Comparison of ENCODE assay signal across 9 mouse cellular contexts in genomic region chr3:89484766-89485524, GRCm38 (mm10). TPM values are rescaled to one million over a fixed set of nuclear protein-coding genes. Genes with fewer than 3 reads are reported as not detected.
DNase-seq lines count a peak whose midpoint lies in the region; ATAC-seq and TF ChIP-seq lines count a peak whose summit lies in the region.
"Had no signal": no experiment of that assay in that cellular context is flagged by ENCODE, and none has a peak within 500 bp of the region (broad histone marks: within the 10 kb centered on the region; RNA-seq: fewer than 3 reads in every experiment).

No protein-coding gene starts in this region.

- DNase-seq in ES-E14 (ENCODE audit: low read depth, low spot score): peak; percentile 77
- DNase-seq in cerebellum, adult 11-12 months: peak; percentile 13
- peak; percentile 80 to 85 for DNase-seq in heart, postnatal 36 days
- DNase-seq in layer of hippocampus, adult 18-20 months (ENCODE audit: low spot score in 2 of 2): peak; percentile 33 to 66
- DNase-seq in ovary, postnatal 10 days (ENCODE audit: low spot score): peak; percentile 42
- DNase-seq in thymus, postnatal 0 days (ENCODE audit: low spot score): peak; percentile 80

- peak overlapping the region; percentile 29 to 35; a peak in 2 of 4 replicates for H3K4me3 ChIP-seq in ES-E14 (ENCODE audit: insufficient read depth in 1 of 2, low read depth in 1 of 2, low read length in 2 of 2, poor library complexity in 1 of 2, severe bottlenecking in 1 of 2)
- no peak overlapping the region for H3K4me3 ChIP-seq in forebrain, embryonic 16.5 days (replicated peaks; ENCODE audit: low read length)
- H3K4me3 ChIP-seq in lung, embryonic 15.5 days: peak overlapping the region; percentile 16; the same call in 1 of the 2 replicates

- H3K36me3 ChIP-seq in ES-E14 (ENCODE audit: control insufficient read depth, insufficient read depth, low read length, poor library complexity, severe bottlenecking): no peaks in the 10 kb centered on the region
- H3K36me3 ChIP-seq in forebrain, embryonic 16.5 days (ENCODE audit: control insufficient read depth, insufficient read depth): no peaks in the 10 kb centered on the region
- no peaks in the 10 kb centered on the region for H3K36me3 ChIP-seq in lung, embryonic 15.5 days

- no peak overlapping the region for H3K27ac ChIP-seq in ES-E14 (ENCODE audit: insufficient read depth, low read depth, low read length, poor library complexity, severe bottlenecking)
- no peak overlapping the region for H3K27ac ChIP-seq in forebrain, embryonic 16.5 days (ENCODE audit: low read length)
- no peak overlapping the region for H3K27ac ChIP-seq in lung, embryonic 15.5 days
- H3K27ac ChIP-seq: macrophage had no signal

- ATAC-seq in forebrain, embryonic 16.5 days: peak; percentile 78
- peak; percentile 87 for ATAC-seq in lung, embryonic 15.5 days (ENCODE audit: borderline replicate concordance, extremely low read depth, low FRiP score, low TSS enrichment)

- no peaks in the 10 kb centered on the region for H3K9me3 ChIP-seq in ES-E14 (ENCODE audit: control insufficient read depth, insufficient read depth, low read depth, low read length)
- H3K9me3 ChIP-seq in forebrain, embryonic 16.5 days (ENCODE audit: control insufficient read depth, low read length): no peaks in the 10 kb centered on the region
- H3K9me3 ChIP-seq in lung, embryonic 15.5 days: no peaks in the 10 kb centered on the region

- intact Hi-C loops in heart, postnatal 36 days (cut with DNase I): loop anchor here (1.0 to 5.0 kb wide), 5 partner anchors 28 to 144 kb away; no protein-coding TSS in a partner anchor

- 19% methylated on average over 24 of the region's 24 CpGs for WGBS in forebrain, embryonic 16.5 days
- 11% methylated on average over 24 of the region's 24 CpGs for WGBS in lung, embryonic 15.5 days

- no peaks in the 10 kb centered on the region for H3K27me3 ChIP-seq in forebrain, embryonic 16.5 days (replicated peaks; ENCODE audit: control insufficient read depth, insufficient read depth, low read length)
- 0 out of 2 replicates have a peak, but pooled peaks cover 3% of the 10 kb centered on the region for H3K27me3 ChIP-seq in lung, embryonic 15.5 days

- in situ Hi-C loops in ES-E14 (cut with MboI; ENCODE audit: low sequenced_read_pairs in 2 of 2, unreplicated experiment in 2 of 2): no loop called here

- no peaks in the 10 kb centered on the region for H3K4me1 ChIP-seq in ES-E14 (ENCODE audit: control insufficient read depth in 2 of 2, insufficient read depth in 2 of 2, low read length in 2 of 2, poor library complexity in 1 of 2)
- H3K4me1 ChIP-seq in forebrain, embryonic 16.5 days (replicated peaks; ENCODE audit: control insufficient read depth, insufficient read depth, low read length): no peaks in the 10 kb centered on the region
- H3K4me1 ChIP-seq in lung, embryonic 15.5 days: peaks cover 16% of the 10 kb centered on the region

- peak overlapping the region; percentile 56; the same call in 1 of the 2 replicates for H3K9ac ChIP-seq in ES-E14 (ENCODE audit: insufficient read depth, low read depth, low read length, poor library complexity, severe bottlenecking)
- no peak overlapping the region for H3K9ac ChIP-seq in forebrain, embryonic 16.5 days (replicated peaks; ENCODE audit: low read depth, low read length)
- H3K9ac ChIP-seq in lung, embryonic 15.5 days: peak overlapping the region; percentile 24; the same call in 1 of the 2 replicates

- no peak overlapping the region; the same call in 1 of the 2 replicates for H3K4me2 ChIP-seq in forebrain, embryonic 16.5 days (ENCODE audit: low read length)
- H3K4me2 ChIP-seq in lung, embryonic 15.5 days: peak overlapping the region; percentile 54

TF ChIP-seq in ES-E14, 5 proteins besides CTCF, POLR2A, EP300 and RAD21:
- TF ChIP-seq HCFC1 (IDR thresholded peaks at IDR 0.05; ENCODE audit: borderline replicate concordance, insufficient read depth, low read length) (0 out of 2 replicates have a peak, but pooled peaks have one; percentile 28), ZC3H11A (IDR thresholded peaks at IDR 0.05; ENCODE audit: borderline replicate concordance, low read depth, low read length) (peak; percentile 92), MAFK (IDR thresholded peaks at IDR 0.05; ENCODE audit: insufficient read depth, low read depth, low read length) (no peak)

RNA-seq across cellular contexts. Expression of gene Pmvk, which starts 30.6 kb away (rescaled TPM):
- 35.0 and 38.6 TPM in 2 replicates for total RNA-seq in ES-E14 (2012; rRNA removed)
- 70.2 and 92.5 TPM in 2 replicates for polyA plus RNA-seq in forebrain, embryonic 16.5 days (2015; fragmentation: Nextera tagmentation; extraction: Ambion mirVana)
- total RNA-seq in heart, postnatal 36 days (2021): 1 to 10 TPM; 7.0 to 9.2 TPM
- 10 to 100 TPM; 29.4 to 34.3 TPM for total RNA-seq in layer of hippocampus, adult 18-20 months (2021)
- polyA plus RNA-seq in lung, embryonic 15.5 days (2015; fragmentation: Nextera tagmentation; extraction: Ambion mirVana): 48.0 and 50.5 TPM in 2 replicates
- 39.3 and 40.3 TPM in 2 replicates for polyA plus RNA-seq in thymus, postnatal 0 days (2015; fragmentation: Nextera tagmentation; extraction: Ambion mirVana)

RNA-seq across cellular contexts. Expression of gene Kcnn3, which starts 35.0 kb away (rescaled TPM):
- 0.13 and 0.26 TPM in 2 replicates for total RNA-seq in ES-E14 (2012; rRNA removed)
- 8.1 and 8.2 TPM in 2 replicates for polyA plus RNA-seq in forebrain, embryonic 16.5 days (2015; fragmentation: Nextera tagmentation; extraction: Ambion mirVana)
- total RNA-seq in heart, postnatal 36 days (2021): 1 to 10 TPM; 1.9 to 2.3 TPM
- total RNA-seq in layer of hippocampus, adult 18-20 months (2021): 10 to 100 TPM; 24.6 to 26.6 TPM
- polyA plus RNA-seq in lung, embryonic 15.5 days (2015; fragmentation: Nextera tagmentation; extraction: Ambion mirVana): 1.1 and 1.2 TPM in 2 replicates
- polyA plus RNA-seq in thymus, postnatal 0 days (2015; fragmentation: Nextera tagmentation; extraction: Ambion mirVana): 7.3 and 8.8 TPM in 2 replicates

RNA-seq across cellular contexts. Expression of gene Pbxip1, which starts 48.4 kb away (rescaled TPM):
- total RNA-seq in ES-E14 (2012; rRNA removed): 19.3 and 20.8 TPM in 2 replicates
- polyA plus RNA-seq in forebrain, embryonic 16.5 days (2015; fragmentation: Nextera tagmentation; extraction: Ambion mirVana): 11.1 and 14.4 TPM in 2 replicates
- total RNA-seq in heart, postnatal 36 days (2021): 10 to 100 TPM; 57.0 to 58.0 TPM
- total RNA-seq in layer of hippocampus, adult 18-20 months (2021): 10 to 100 TPM; 37.7 to 41.2 TPM
- 32.6 and 35.0 TPM in 2 replicates for polyA plus RNA-seq in lung, embryonic 15.5 days (2015; fragmentation: Nextera tagmentation; extraction: Ambion mirVana)
- polyA plus RNA-seq in thymus, postnatal 0 days (2015; fragmentation: Nextera tagmentation; extraction: Ambion mirVana): 23.1 and 27.3 TPM in 2 replicates

RNA-seq across cellular contexts. Expression of gene Pygo2, which starts 54.9 kb away (rescaled TPM):
- 39.2 and 50.3 TPM in 2 replicates for total RNA-seq in ES-E14 (2012; rRNA removed)
- polyA plus RNA-seq in forebrain, embryonic 16.5 days (2015; fragmentation: Nextera tagmentation; extraction: Ambion mirVana): 40.0 and 43.7 TPM in 2 replicates
- 10 to 100 TPM; 13.8 to 16.6 TPM for total RNA-seq in heart, postnatal 36 days (2021)
- total RNA-seq in layer of hippocampus, adult 18-20 months (2021): 10 to 100 TPM; 60.4 to 64.9 TPM
- polyA plus RNA-seq in lung, embryonic 15.5 days (2015; fragmentation: Nextera tagmentation; extraction: Ambion mirVana): 40.6 and 41.1 TPM in 2 replicates
- polyA plus RNA-seq in thymus, postnatal 0 days (2015; fragmentation: Nextera tagmentation; extraction: Ambion mirVana): 21.3 and 22.3 TPM in 2 replicates

Comparison
In these comparisons a context has a peak if more than half of its experiments do, and no peak if none do; other contexts are left out.
1. DNase-seq: peak in every context shown above with its lines; median percentile 82 in heart, postnatal 36 days; 80 in thymus, postnatal 0 days; 77 in ES-E14; 50 in layer of hippocampus, adult 18-20 months; 42 in ovary, postnatal 10 days; 13 in cerebellum, adult 11-12 months.
2. RNA of gene Kcnn3, which starts 35.0 kb away (total RNA-seq): 24.6 to 26.6 TPM in layer of hippocampus, adult 18-20 months; 1.9 to 2.3 TPM in heart, postnatal 36 days and 0.13 to 0.26 TPM in ES-E14; every median in the first group is over 4 times any median in the second.